Mouse (Mus musculus) heart, embryonic 10.5 days (tissue): Measurements from ENCODE around the gene Cdc27. TPM values are rescaled to one million over a fixed set of nuclear protein-coding genes. Genes with fewer than 3 reads are reported as not detected.

Experiments
- DNase-seq: peaks from one replicate; pipeline ENCODE4 v3.0.0-alpha.2; 2017; ENCODE audit warnings: low spot score
- H3K27ac ChIP-seq: fragments of 300-500 bp; sonication (generic); 2 replicates; pipeline ENCODE4 v1.5.1; 2016; ENCODE audit warnings: mild to moderate bottlenecking
- H3K27me3 ChIP-seq: fragments of 300-500 bp; sonication (generic); 2 replicates; pipeline ENCODE4 v1.6.1; 2016; ENCODE audit warnings: mild to moderate bottlenecking; ENCODE audit not compliant: poor library complexity, insufficient read depth, severe bottlenecking
- H3K36me3 ChIP-seq: fragments of 300-500 bp; sonication (generic); 2 replicates; pipeline ENCODE4 v1.6.1; 2016; ENCODE audit warnings: mild to moderate bottlenecking, moderate library complexity
- H3K4me1 ChIP-seq: fragments of 300-500 bp; sonication (generic); 2 replicates; pipeline ENCODE4 v1.6.1; 2016; ENCODE audit warnings: mild to moderate bottlenecking
- H3K4me3 ChIP-seq: fragments of 300-500 bp; sonication (generic); 2 replicates; pipeline ENCODE4 v1.5.1; 2016; ENCODE audit warnings: mild to moderate bottlenecking, moderate library complexity
- H3K9me3 ChIP-seq: fragments of 300-500 bp; sonication (generic); 2 replicates; pipeline ENCODE4 v1.6.1; 2016; ENCODE audit warnings: mild to moderate bottlenecking, moderate library complexity
- WGBS: fragments of 180-500 bp; shearing (Covaris S2); methylation state at CpG from one replicate; pipeline ENCODE4 v1.1.7; 2016; 5-methylcytosine and 5-hydroxymethylcytosine counted together
- polyA plus RNA-seq: library from polyadenylated mRNA; unstranded; fragments of >200 nt; fragmentation: Nextera tagmentation; extraction: Ambion mirVana; gene quantifications from 2 replicates; pipeline ENCODE4 v1.2.1, GENCODE M21; 2016

The Cdc27 gene
- polyA plus RNA-seq, 1 experiment from 2014 or later: 39.0 TPM

DNA sequence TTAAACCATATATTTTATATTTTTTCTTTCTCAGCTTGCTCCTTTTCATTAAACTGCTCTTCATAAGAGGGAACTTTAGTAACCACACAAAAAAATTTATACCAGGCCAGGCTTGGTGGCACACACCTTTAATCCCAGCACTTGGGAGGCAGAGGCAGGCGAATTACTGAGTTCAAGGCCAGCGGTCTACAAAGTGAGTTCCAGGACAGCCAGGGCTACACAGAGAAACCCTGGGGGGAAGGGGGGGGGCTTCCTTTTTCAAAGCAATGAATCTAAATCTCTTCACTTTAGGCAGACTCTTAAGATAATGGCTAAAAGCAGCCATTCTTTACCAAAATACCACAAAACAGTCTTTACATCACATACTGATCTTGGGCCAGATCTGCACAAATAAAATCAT is 90.7 kb downstream of the Cdc27 start:
- no peaks in the 10 kb centered on the region for H3K4me1 ChIP-seq
- no peaks in the 10 kb centered on the region for H3K9me3 ChIP-seq
- no peaks in the 10 kb centered on the region for H3K27me3 ChIP-seq
- H3K4me3 ChIP-seq: no peak overlapping the region
- H3K36me3 ChIP-seq: peaks cover 34% of the 10 kb centered on the region; the same call in 1 of the 2 replicates
- H3K27ac ChIP-seq: no peak overlapping the region
- 99% methylated on average over 2 of the region's 2 CpGs for WGBS
- DNase-seq: peak; percentile 58

DNA sequence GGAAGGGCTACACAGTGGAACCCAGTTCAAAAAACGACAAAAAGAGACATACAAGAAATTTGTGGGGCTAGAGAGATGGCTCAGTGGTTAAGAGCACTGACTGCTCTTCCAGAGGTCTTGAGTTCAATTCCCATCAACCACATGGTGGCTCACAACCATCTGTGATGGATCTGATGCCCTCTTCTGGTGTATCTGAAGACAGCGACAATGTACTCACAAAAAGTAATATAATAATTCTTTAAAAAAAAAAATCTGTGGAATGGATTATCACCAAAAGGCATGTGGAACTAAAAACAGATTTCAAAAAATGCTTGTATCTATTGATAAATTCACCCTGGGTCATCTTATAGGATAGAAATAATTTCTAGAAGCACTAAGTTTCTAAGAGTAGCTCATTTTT is 91.9 kb downstream of the Cdc27 start:
- no peaks in the 10 kb centered on the region for H3K9me3 ChIP-seq
- no peak for DNase-seq
- WGBS: 75% methylated on average over 2 of the region's 2 CpGs
- H3K4me3 ChIP-seq: no peak overlapping the region
- H3K36me3 ChIP-seq: peaks cover 27% of the 10 kb centered on the region; the same call in 1 of the 2 replicates
- no peaks in the 10 kb centered on the region for H3K27me3 ChIP-seq
- H3K4me1 ChIP-seq: no peaks in the 10 kb centered on the region
- no peak overlapping the region for H3K27ac ChIP-seq

Other genes with a start within 250 kb of the Cdc27 start
- 15.3 and 19.3 TPM in 2 replicates for gene Kansl1, start 81.8 kb downstream of the Cdc27 start, polyA plus RNA-seq
- 1,777 and 2,791 TPM in 2 replicates for gene Myl4, start within 50 bp of the Cdc27 start, polyA plus RNA-seq
- 9.1 and 9.9 TPM in 2 replicates for gene Itgb3, start 57.4 kb upstream of the Cdc27 start, polyA plus RNA-seq
- 0.01 TPM in 1 of 2 replicates, not detected in the other for gene Gm11639, start 135.1 kb upstream of the Cdc27 start, polyA plus RNA-seq